Mouse (Mus musculus): ENCODE data around the gene Tctex1d2.

GRCm38 (mm10) chr16:32433138-32433537 lies 13.6 kb downstream of the Tctex1d2 start:
- TF ChIP-seq CTCF (IDR thresholded peaks at IDR 0.05; ENCODE audit: low read depth) (no peak), EP300 (IDR thresholded peaks at IDR 0.05; ENCODE audit: low read depth) (no peak)
